Mouse (Mus musculus) MEL (cell line): Measurements from ENCODE around the gene 9130019O22Rik. TPM values are rescaled to one million over a fixed set of nuclear protein-coding genes. Genes with fewer than 3 reads are reported as not detected.

ENCODE experiments used
- DNase-seq: peaks from one replicate; pipeline ENCODE4 v3.0.0; 2011; ENCODE audit warnings: low read depth, low spot score
- H3K27ac ChIP-seq: 2 replicates; pipeline ENCODE4 v1.5.1; 2012; ENCODE audit warnings: low read depth, mild to moderate bottlenecking, control low read depth, low read length, moderate library complexity; ENCODE audit not compliant: control insufficient read depth
- H3K27me3 ChIP-seq, 2 experiments: fragments of 150-350 bp in 1 of 2; sonication (generic) in 1 of 2; 2 replicates each; pipeline ENCODE4 v1.6.1; 2012; ENCODE audit warnings: low read length in 2 of 2, mild to moderate bottlenecking in 2 of 2, improper control_type of control experiment in 1 of 2, moderate library complexity in 1 of 2; ENCODE audit not compliant: insufficient read depth in 2 of 2, control insufficient read depth in 1 of 2
- H3K36me3 ChIP-seq, 2 experiments: 2 replicates each; pipeline ENCODE4 v1.6.1; 2012 to 2014; ENCODE audit warnings: low read length in 2 of 2, improper control_type of control experiment in 1 of 2, inconsistent platforms in 1 of 2, mild to moderate bottlenecking in 1 of 2; ENCODE audit not compliant: insufficient read depth in 2 of 2, control insufficient read depth in 1 of 2
- H3K4me1 ChIP-seq, 2 experiments: fragments of 150-350 bp in 1 of 2; sonication (generic) in 1 of 2; 2 replicates each; pipeline ENCODE4 v1.6.1; 2012; ENCODE audit warnings: low read length in 2 of 2, improper control_type of control experiment in 1 of 2, mild to moderate bottlenecking in 1 of 2; ENCODE audit not compliant: insufficient read depth in 2 of 2, control insufficient read depth in 1 of 2
- H3K4me3 ChIP-seq, 2 experiments: fragments of 150-350 bp in 1 of 2; sonication (generic) in 1 of 2; 2 replicates each; pipeline ENCODE4 v1.5.1; 2012; ENCODE audit warnings: low read depth in 2 of 2, low read length in 2 of 2, mild to moderate bottlenecking in 2 of 2, moderate library complexity in 2 of 2, control low read depth in 1 of 2, improper control_type of control experiment in 1 of 2; ENCODE audit not compliant: control insufficient read depth in 1 of 2, insufficient read depth in 1 of 2
- H3K79me2 ChIP-seq: 2 replicates; pipeline ENCODE4 v1.6.1; 2012; ENCODE audit warnings: mild to moderate bottlenecking, low read length, moderate library complexity; ENCODE audit not compliant: control insufficient read depth, poor library complexity, insufficient read depth
- H3K9ac ChIP-seq: 2 replicates; pipeline ENCODE4 v1.6.1; 2012; ENCODE audit warnings: low read depth, mild to moderate bottlenecking, control low read depth, low read length, moderate library complexity; ENCODE audit not compliant: control insufficient read depth, poor library complexity, severe bottlenecking
- H3K9me3 ChIP-seq: fragments of 150-350 bp; sonication (generic); replicated peaks from 2 replicates; pipeline ENCODE4 v1.6.1; 2012; ENCODE audit warnings: mild to moderate bottlenecking, low read length, improper control_type of control experiment, moderate library complexity; ENCODE audit not compliant: insufficient read depth
- CHD1 ChIP-seq: IDR thresholded peaks from 2 replicates; pipeline ENCODE4 v1.6.1; 2012; ENCODE audit warnings: low read depth, mild to moderate bottlenecking, inconsistent platforms, low read length, improper control_type of control experiment
- CHD2 ChIP-seq: IDR thresholded peaks from 2 replicates; pipeline ENCODE4 v1.6.1; 2011; ENCODE audit warnings: low read length, improper control_type of control experiment
- CTCF ChIP-seq, 3 experiments: IDR thresholded peaks in 2 of 3; conservative IDR thresholded peaks in 1 of 3; 2 replicates each; pipeline ENCODE4 v1.5.1; 2011 to 2012; ENCODE audit warnings: low read length in 3 of 3, low read depth in 2 of 3, mild to moderate bottlenecking in 2 of 3, improper control_type of control experiment in 1 of 3, inconsistent platforms in 1 of 3, mixed read lengths in 1 of 3, moderate library complexity in 1 of 3; ENCODE audit not compliant: control insufficient read depth in 1 of 3, insufficient read depth in 1 of 3, poor library complexity in 1 of 3, severe bottlenecking in 1 of 3
- E2F4 ChIP-seq: IDR thresholded peaks from 2 replicates; pipeline ENCODE4 v1.6.1; 2011; ENCODE audit warnings: low read depth, low read length, improper control_type of control experiment, borderline replicate concordance
- ELF1 ChIP-seq: IDR thresholded peaks from 2 replicates; pipeline ENCODE4 v1.6.1; 2014; ENCODE audit warnings: low read depth, mild to moderate bottlenecking, inconsistent platforms, low read length, improper control_type of control experiment, moderate library complexity
- EP300 ChIP-seq, 2 experiments: IDR thresholded peaks; 2 replicates each; pipeline ENCODE4 v1.6.1; 2011; ENCODE audit warnings: improper control_type of control experiment in 2 of 2, low read length in 2 of 2, low read depth in 1 of 2, mild to moderate bottlenecking in 1 of 2
- ETS1 ChIP-seq: IDR thresholded peaks from 2 replicates; pipeline ENCODE4 v1.6.1; 2012; ENCODE audit warnings: low read depth, mild to moderate bottlenecking, inconsistent platforms, low read length, improper control_type of control experiment, moderate library complexity
- GABPA ChIP-seq: IDR thresholded peaks from 2 replicates; pipeline ENCODE4 v1.6.1; 2012; ENCODE audit warnings: low read depth, mild to moderate bottlenecking, inconsistent platforms, low read length, improper control_type of control experiment, moderate library complexity
- GATA1 ChIP-seq: IDR thresholded peaks from 2 replicates; pipeline ENCODE4 v1.6.1; 2011; ENCODE audit warnings: low read depth, low read length, improper control_type of control experiment
- HCFC1 ChIP-seq: IDR thresholded peaks from 2 replicates; pipeline ENCODE4 v1.6.1; 2012; ENCODE audit warnings: low read depth, mild to moderate bottlenecking, inconsistent platforms, low read length, improper control_type of control experiment, moderate library complexity
- JUND ChIP-seq: IDR thresholded peaks from 2 replicates; pipeline ENCODE4 v1.6.1; 2011; ENCODE audit warnings: low read depth, mild to moderate bottlenecking, improper control_type of control experiment, low read length
- KAT2A ChIP-seq: conservative IDR thresholded peaks from 2 replicates; pipeline ENCODE4 v1.6.1; 2012; ENCODE audit warnings: low read depth, low read length, improper control_type of control experiment, inconsistent platforms
- MAFK ChIP-seq: IDR thresholded peaks from 2 replicates; pipeline ENCODE4 v1.6.1; 2011; ENCODE audit warnings: low read depth, mild to moderate bottlenecking, low read length, improper control_type of control experiment, borderline replicate concordance
- MAZ ChIP-seq: IDR thresholded peaks from 2 replicates; pipeline ENCODE4 v1.6.1; 2012; ENCODE audit warnings: low read depth, mild to moderate bottlenecking, inconsistent platforms, low read length, improper control_type of control experiment
- MEF2A ChIP-seq: IDR thresholded peaks from 2 replicates; pipeline ENCODE4 v1.6.1; 2014; ENCODE audit warnings: low read depth, mild to moderate bottlenecking, inconsistent platforms, low read length, improper control_type of control experiment; ENCODE audit not compliant: poor library complexity, insufficient replicate concordance, severe bottlenecking; ENCODE audit errors: extremely low read depth
- MYB ChIP-seq: IDR thresholded peaks from 2 replicates; pipeline ENCODE4 v1.6.1; 2011; ENCODE audit warnings: mild to moderate bottlenecking, low read depth, low read length, improper control_type of control experiment
- MYC ChIP-seq: IDR thresholded peaks from 2 replicates; pipeline ENCODE4 v1.6.1; 2011; ENCODE audit warnings: low read depth, mild to moderate bottlenecking, low read length, improper control_type of control experiment, moderate library complexity
- NELFE ChIP-seq: IDR thresholded peaks from 2 replicates; pipeline ENCODE4 v1.6.1; 2011; ENCODE audit warnings: low read depth, low read length, improper control_type of control experiment
- NRF1 ChIP-seq: IDR thresholded peaks from 2 replicates; pipeline ENCODE4 v1.6.1; 2014; ENCODE audit warnings: low read depth, mild to moderate bottlenecking, inconsistent platforms, low read length, improper control_type of control experiment, moderate library complexity; ENCODE audit not compliant: poor library complexity, insufficient read depth, severe bottlenecking
- POLR2A ChIP-seq, 2 experiments: IDR thresholded peaks; 2 replicates each; pipeline ENCODE4 v1.6.1; 2011 to 2012; ENCODE audit warnings: low read length in 2 of 2, mild to moderate bottlenecking in 2 of 2, control low read depth in 1 of 2, improper control_type of control experiment in 1 of 2, low read depth in 1 of 2, moderate library complexity in 1 of 2; ENCODE audit not compliant: control insufficient read depth in 1 of 2, insufficient read depth in 1 of 2, poor library complexity in 1 of 2
- POLR2AphosphoS2 ChIP-seq: IDR thresholded peaks from 2 replicates; pipeline ENCODE4 v1.6.1; 2011; ENCODE audit warnings: low read length, improper control_type of control experiment
- POLR2AphosphoS5 ChIP-seq: IDR thresholded peaks from 2 replicates; pipeline ENCODE4 v1.6.1; 2012; ENCODE audit warnings: low read depth, borderline replicate concordance, mild to moderate bottlenecking, inconsistent platforms, low read length, moderate library complexity, mixed read lengths
- RAD21 ChIP-seq: IDR thresholded peaks from 2 replicates; pipeline ENCODE4 v1.6.1; 2011; ENCODE audit warnings: mild to moderate bottlenecking, low read depth, low read length, improper control_type of control experiment
- RCOR1 ChIP-seq: IDR thresholded peaks from 2 replicates; pipeline ENCODE4 v1.6.1; 2012; ENCODE audit warnings: low read depth, mild to moderate bottlenecking, inconsistent platforms, low read length, improper control_type of control experiment
- SIN3A ChIP-seq: IDR thresholded peaks from 2 replicates; pipeline ENCODE4 v1.6.1; 2012; ENCODE audit warnings: low read length, improper control_type of control experiment, inconsistent platforms
- SMC3 ChIP-seq: IDR thresholded peaks from 2 replicates; pipeline ENCODE4 v1.6.1; 2011; ENCODE audit warnings: low read depth, low read length, improper control_type of control experiment
- TAL1 ChIP-seq: IDR thresholded peaks from 2 replicates; pipeline ENCODE4 v1.6.1; 2012; ENCODE audit warnings: mild to moderate bottlenecking, inconsistent platforms, low read length, moderate library complexity, mixed read lengths
- TCF12 ChIP-seq: IDR thresholded peaks from 2 replicates; pipeline ENCODE4 v1.6.1; 2014; ENCODE audit warnings: low read depth, mild to moderate bottlenecking, inconsistent platforms, low read length, improper control_type of control experiment, moderate library complexity
- UBTF ChIP-seq: IDR thresholded peaks from 2 replicates; pipeline ENCODE4 v1.6.1; 2012; ENCODE audit warnings: low read depth, mild to moderate bottlenecking, inconsistent platforms, low read length, improper control_type of control experiment, moderate library complexity, borderline replicate concordance; ENCODE audit not compliant: insufficient read depth
- USF1 ChIP-seq: IDR thresholded peaks from 2 replicates; pipeline ENCODE4 v1.6.1; 2014; ENCODE audit warnings: low read depth, mild to moderate bottlenecking, inconsistent platforms, low read length, improper control_type of control experiment, moderate library complexity
- USF2 ChIP-seq, 2 experiments: IDR thresholded peaks; 2 replicates each; pipeline ENCODE4 v1.6.1; 2011 to 2012; ENCODE audit warnings: improper control_type of control experiment in 2 of 2, low read length in 2 of 2, borderline replicate concordance in 1 of 2, inconsistent platforms in 1 of 2, low read depth in 1 of 2, mild to moderate bottlenecking in 1 of 2; ENCODE audit not compliant: insufficient read depth in 1 of 2
- ZC3H11A ChIP-seq: IDR thresholded peaks from 2 replicates; pipeline ENCODE4 v1.6.1; 2012; ENCODE audit warnings: low read depth, mild to moderate bottlenecking, inconsistent platforms, low read length, improper control_type of control experiment
- ZKSCAN1 ChIP-seq: IDR thresholded peaks from 2 replicates; pipeline ENCODE4 v1.6.1; 2012; ENCODE audit warnings: low read depth, mild to moderate bottlenecking, inconsistent platforms, low read length, improper control_type of control experiment, moderate library complexity
- ZMIZ1 ChIP-seq: IDR thresholded peaks from 2 replicates; pipeline ENCODE4 v1.6.1; 2012; ENCODE audit warnings: low read depth, mild to moderate bottlenecking, inconsistent platforms, low read length, improper control_type of control experiment, moderate library complexity
- ZNF384 ChIP-seq: IDR thresholded peaks from 2 replicates; pipeline ENCODE4 v1.6.1; 2012; ENCODE audit warnings: low read depth, mild to moderate bottlenecking, inconsistent platforms, low read length, improper control_type of control experiment
- polyA plus RNA-seq, 2 experiments: library from polyadenylated mRNA; stranded (reverse) in 1 of 2; unstranded in 1 of 2; fragments of >175 nt in 1 of 2; fragments of >200 nt in 1 of 2; gene quantifications; 2 replicates each; pipeline versions ENCODE4 v1.2.1 to v1.2.4; 2012; ENCODE audit warnings: low replicate concordance in 2 of 2, low read depth in 1 of 2; ENCODE audit not compliant: insufficient read length in 2 of 2, insufficient read depth in 1 of 2, missing spikeins in 1 of 2
- total RNA-seq: library from RNA; depleted of rRNA; stranded (reverse); fragments of 300-350 nt; gene quantifications from 2 replicates; pipeline ENCODE4 v1.2.3, GENCODE M21; 2012

9130019O22Rik gene
- total and polyA plus RNA-seq, 3 experiments = 1.5 to 2.1 TPM; not detected in 1

DNA sequence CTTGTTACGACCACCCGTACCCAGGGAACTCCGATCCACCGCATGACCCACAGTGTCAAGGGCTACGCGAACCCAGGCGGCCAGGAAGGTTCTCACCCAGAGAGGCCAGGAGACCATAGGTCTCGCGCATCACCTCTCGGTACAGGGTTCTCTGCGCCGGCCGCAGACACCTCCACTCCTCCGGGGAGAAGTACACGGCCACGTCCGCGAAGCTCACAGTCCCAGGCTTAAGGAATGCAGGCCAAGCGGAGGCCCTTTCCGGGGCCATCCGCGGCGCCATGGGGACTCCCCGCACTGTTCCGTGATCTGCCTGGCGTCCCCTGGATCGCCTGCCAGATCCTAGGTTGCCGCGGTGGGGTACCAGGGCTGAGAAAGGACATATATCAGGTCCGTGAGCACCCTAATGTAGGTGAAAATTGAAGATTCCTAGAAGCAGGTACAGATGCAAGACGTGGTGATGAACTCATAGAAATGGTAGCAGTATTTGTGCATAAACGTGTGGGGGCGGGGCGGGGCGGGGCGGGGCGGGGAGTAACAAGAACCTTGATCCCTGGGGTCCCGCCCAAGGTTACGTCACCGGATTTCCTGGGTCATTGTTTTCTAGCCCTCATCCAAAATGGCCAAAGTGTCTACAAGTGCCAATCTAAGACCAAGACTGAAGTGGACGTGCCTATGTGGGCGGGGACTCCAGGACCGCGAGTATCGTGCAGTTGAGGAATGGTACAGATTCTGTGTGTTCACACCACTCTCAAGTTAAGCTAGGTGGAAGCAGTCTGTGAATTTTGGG is 6.4 kb upstream of the 9130019O22Rik start, which contains the start of gene E430018J23Rik:
TSS of gene E430018J23Rik (minus strand) at position 473 of the 787 bp plus-strand sequence.
- peaks cover 5 to 18% of the 10 kb centered on the region in 2 experiments; a peak in 3 of 4 replicates for H3K4me1 ChIP-seq
- peak within 1 kb of the TSS; percentile 80 to 99 for H3K4me3 ChIP-seq
- no peaks in the 10 kb centered on the region for H3K9me3 ChIP-seq
- peaks cover 0 to 8% of the 10 kb centered on the region in 2 experiments; a peak in 2 of 4 replicates for H3K36me3 ChIP-seq
- H3K27ac ChIP-seq = peak within 1 kb of the TSS; percentile 66
- H3K27me3 ChIP-seq = no peaks in the 10 kb centered on the region
- H3K9ac ChIP-seq = peak within 1 kb of the TSS; percentile 82
- peaks cover 3% of the 10 kb centered on the region; the same call in 1 of the 2 replicates for H3K79me2 ChIP-seq
- peak; percentile 98 for DNase-seq
- peak; percentile 86 for TF ChIP-seq POLR2AphosphoS2
- TF ChIP-seq MYC = peak; percentile 73; the same call in 1 of the 2 replicates
- no peak for TF ChIP-seq RAD21
- no peak for TF ChIP-seq GABPA
- TF ChIP-seq TCF12 = peak; percentile 25; the same call in 1 of the 2 replicates
- TF ChIP-seq HCFC1 = peak; percentile 94
- TF ChIP-seq TAL1 = no peak
- TF ChIP-seq KAT2A = peak; percentile 66; the same call in 1 of the 2 replicates
- no peak for TF ChIP-seq USF2 (IDR thresholded peaks at IDR 0.05; ENCODE audit: borderline replicate concordance in 1 of 2, insufficient read depth in 1 of 2, low read depth in 1 of 2, low read length in 2 of 2)
- no peak for TF ChIP-seq POLR2AphosphoS5
- peak; percentile 57 to 80 for TF ChIP-seq POLR2A (IDR thresholded peaks at IDR 0.05; ENCODE audit: control insufficient read depth in 1 of 2, insufficient read depth in 1 of 2, low read depth in 1 of 2, low read length in 2 of 2, poor library complexity in 1 of 2)
- no peak for TF ChIP-seq CTCF (IDR thresholded peaks at IDR 0.05 in 2 of 3, conservative IDR thresholded peaks at IDR 0.05 in 1 of 3; ENCODE audit: control insufficient read depth in 1 of 3, insufficient read depth in 1 of 3, low read depth in 2 of 3, low read length in 3 of 3, poor library complexity in 1 of 3, severe bottlenecking in 1 of 3)
- peak; percentile 90 for TF ChIP-seq ELF1
- TF ChIP-seq MEF2A = no peak
- TF ChIP-seq USF1 = no peak
- no peak; the same call in 1 of the 2 replicates for TF ChIP-seq UBTF
- no peak for TF ChIP-seq CHD2
- TF ChIP-seq MYB = no peak
- no peak for TF ChIP-seq JUND
- TF ChIP-seq MAZ = no peak
- TF ChIP-seq CHD1 = no peak
- TF ChIP-seq NRF1 = no peak
- TF ChIP-seq ZC3H11A = no peak
- TF ChIP-seq ZNF384 = no peak
- no peak for TF ChIP-seq ZKSCAN1
- peak; percentile 32; the same call in 1 of the 2 replicates for TF ChIP-seq ETS1
- no peak for TF ChIP-seq SMC3
- TF ChIP-seq EP300 (IDR thresholded peaks at IDR 0.05; ENCODE audit: low read depth in 1 of 2, low read length in 2 of 2) = no peak
- TF ChIP-seq RCOR1 = no peak
- no peak for TF ChIP-seq MAFK
- peak; percentile 79 for TF ChIP-seq NELFE
- no peak for TF ChIP-seq GATA1
- no peak for TF ChIP-seq E2F4
- TF ChIP-seq ZMIZ1 = peak; percentile 57; the same call in 1 of the 2 replicates
- peak; percentile 88 for TF ChIP-seq SIN3A
